Mouse (Mus musculus) stomach, embryonic 14.5 days (tissue): ENCODE measurements around the gene Lrrc31. TPM values are rescaled to one million over a fixed set of nuclear protein-coding genes. Genes with fewer than 3 reads are reported as not detected.

Experiments used
- polyA plus RNA-seq: library from polyadenylated mRNA; unstranded; fragments of >200 nt; fragmentation: Nextera tagmentation; extraction: Ambion mirVana; gene quantifications from 2 replicates; pipeline ENCODE4 v1.2.1, GENCODE M21; 2014

Lrrc31 gene
- polyA plus RNA-seq, 1 experiment from 2014 or later: 0.39 TPM

Other genes with a start within 250 kb of the Lrrc31 start
- gene Mecom, start 151.8 kb downstream of the Lrrc31 start, polyA plus RNA-seq: 85.8 and 101 TPM in 2 replicates
- gene Actrt3, start 99.9 kb downstream of the Lrrc31 start, polyA plus RNA-seq: not detected in 2 replicates
- gene Mynn, start 97.8 kb downstream of the Lrrc31 start, polyA plus RNA-seq: 28.5 and 30.2 TPM in 2 replicates
- not detected in 2 replicates for gene Lrriq4, start 55.3 kb downstream of the Lrrc31 start, polyA plus RNA-seq
- 1.1 and 1.4 TPM in 2 replicates for gene Lrrc34, start 52.0 kb downstream of the Lrrc31 start, polyA plus RNA-seq
- not detected in 2 replicates for gene Samd7, start 46.5 kb upstream of the Lrrc31 start, polyA plus RNA-seq
- 101 and 106 TPM in 2 replicates for gene Sec62, start 93.0 kb upstream of the Lrrc31 start, polyA plus RNA-seq
- gene Gpr160, start 156.1 kb upstream of the Lrrc31 start, polyA plus RNA-seq: 4.0 and 4.5 TPM in 2 replicates